Mouse (Mus musculus): ENCODE measurements around the gene Cfap126.

GRCm38 (mm10) chr1:171102547-171103177 is 11.1 kb upstream of the Cfap126 start:
- TF ChIP-seq CTCF (IDR thresholded peaks at IDR 0.05) (no peak), POLR2A (IDR thresholded peaks at IDR 0.05; ENCODE audit: insufficient read depth, low read depth, low read length) (no peak)
